ENCODE assay signal across 18 mouse cellular contexts in genomic region chr16:89739559-89739958, GRCm38 (mm10).
"Had no signal": no experiment of that assay in that cellular context is flagged by ENCODE, and none has a peak within 500 bp of the region (broad histone marks: within the 10 kb centered on the region; RNA-seq: fewer than 3 reads in every experiment).

No protein-coding gene starts in this region.

- DNase-seq: kidney, adult 18-20 months; kidney, adult 9 months; kidney, postnatal 14 days; kidney, postnatal 4 days; left cerebral cortex, postnatal 4 days; liver, postnatal 0 days; lung, embryonic 14.5 days; lung, postnatal 36 days; thymus, adult 18-20 months; thymus, postnatal 36 days had no signal

- H3K9me3 ChIP-seq: limb, embryonic 12.5 days; limb, embryonic 15.5 days; neural tube, embryonic 13.5 days had no signal

- ATAC-seq: liver, postnatal 0 days; lung, postnatal 0 days had no signal

- H3K27ac ChIP-seq: limb, embryonic 12.5 days; limb, embryonic 15.5 days; liver, embryonic 14.5 days; neural tube, embryonic 13.5 days had no signal

- H3K4me1 ChIP-seq: limb, embryonic 12.5 days; limb, embryonic 15.5 days; megakaryocyte, embryonic 14.5 days had no signal

- H3K27me3 ChIP-seq: limb, embryonic 12.5 days; limb, embryonic 15.5 days; megakaryocyte, embryonic 14.5 days; neural tube, embryonic 13.5 days had no signal

- H3K36me3 ChIP-seq: limb, embryonic 12.5 days; limb, embryonic 15.5 days; neural tube, embryonic 13.5 days had no signal

- H3K4me2 ChIP-seq: limb, embryonic 12.5 days; limb, embryonic 15.5 days; liver, embryonic 11.5 days; lung, embryonic 14.5 days; neural tube, embryonic 13.5 days had no signal

- H3K9ac ChIP-seq: limb, embryonic 12.5 days; limb, embryonic 15.5 days; liver, embryonic 14.5 days; liver, postnatal 0 days; lung, embryonic 14.5 days; neural tube, embryonic 13.5 days had no signal

- H3K4me3 ChIP-seq: limb, embryonic 12.5 days; limb, embryonic 15.5 days; megakaryocyte, embryonic 14.5 days; myocyte; neural tube, embryonic 13.5 days had no signal
